Mouse (Mus musculus) stomach, postnatal 0 days (tissue): ENCODE data around the gene Tmem185b. TPM values are rescaled to one million over a fixed set of nuclear protein-coding genes. Genes with fewer than 3 reads are reported as not detected.

Source experiments
- ATAC-seq: fragments of 200-750 bp; cut with Nextera tagmentation; 2 replicates; pipeline ENCODE4 v1.8.0; 2017; ENCODE audit not compliant: low FRiP score, low TSS enrichment
- DNase-seq: peaks from one replicate; pipeline ENCODE4 v3.0.0-alpha.2; 2016; ENCODE audit warnings: low spot score
- H3K27ac ChIP-seq: fragments of 300-500 bp; sonication (generic); replicated peaks from 2 replicates; pipeline ENCODE4 v1.5.1; 2014; ENCODE audit warnings: mild to moderate bottlenecking, control low read depth
- H3K27me3 ChIP-seq: fragments of 300-500 bp; sonication (generic); 2 replicates; pipeline ENCODE4 v1.6.1; 2014; ENCODE audit warnings: low read length; ENCODE audit not compliant: control insufficient read depth, insufficient read depth
- H3K36me3 ChIP-seq: fragments of 300-500 bp; sonication (generic); 2 replicates; pipeline ENCODE4 v1.6.1; 2014; ENCODE audit warnings: low read length, mixed read lengths; ENCODE audit not compliant: control insufficient read depth, insufficient read depth
- H3K4me1 ChIP-seq: fragments of 300-500 bp; sonication (generic); replicated peaks from 2 replicates; pipeline ENCODE4 v1.6.1; 2014; ENCODE audit warnings: antibody characterized with exemption; ENCODE audit not compliant: control insufficient read depth, insufficient read depth
- H3K4me2 ChIP-seq: fragments of 300-500 bp; sonication (generic); replicated peaks from 2 replicates; pipeline ENCODE4 v1.6.1; 2014; ENCODE audit warnings: low read depth, mild to moderate bottlenecking, control low read depth, moderate library complexity
- H3K4me3 ChIP-seq: fragments of 300-500 bp; sonication (generic); 2 replicates; pipeline ENCODE4 v1.5.1; 2014; ENCODE audit warnings: low read depth, low read length, control low read depth
- H3K9ac ChIP-seq: fragments of 300-500 bp; sonication (generic); 2 replicates; pipeline ENCODE4 v1.6.1; 2014; ENCODE audit warnings: mild to moderate bottlenecking, low read length, control low read depth, mixed read lengths
- H3K9me3 ChIP-seq: fragments of 300-500 bp; sonication (generic); 2 replicates; pipeline ENCODE4 v1.6.1; 2016; ENCODE audit warnings: low read length; ENCODE audit not compliant: control insufficient read depth
- CTCF ChIP-seq: IDR thresholded peaks from 2 replicates; pipeline ENCODE4 v1.5.1; 2016; ENCODE audit warnings: antibody characterized with exemption, low read depth, mild to moderate bottlenecking, moderate library complexity
- EP300 ChIP-seq: optimal IDR thresholded peaks from 2 replicates; pipeline ENCODE3; 2016; ENCODE audit warnings: antibody characterized with exemption
- WGBS: fragments of 180-500 bp; shearing (Covaris S2); extraction: QIAGEN DNeasy Blood & Tissue Kit; methylation state at CpG from one replicate; pipeline ENCODE4 v1.1.7; 2014; 5-methylcytosine and 5-hydroxymethylcytosine counted together
- polyA plus RNA-seq: library from polyadenylated mRNA; unstranded; fragments of >200 nt; fragmentation: Nextera tagmentation; extraction: Ambion mirVana; gene quantifications from 2 replicates; pipeline ENCODE4 v1.2.1, GENCODE M21; 2015

The Tmem185b gene
- polyA plus RNA-seq, 1 experiment from 2014 or later, result 12.6 TPM

DNA sequence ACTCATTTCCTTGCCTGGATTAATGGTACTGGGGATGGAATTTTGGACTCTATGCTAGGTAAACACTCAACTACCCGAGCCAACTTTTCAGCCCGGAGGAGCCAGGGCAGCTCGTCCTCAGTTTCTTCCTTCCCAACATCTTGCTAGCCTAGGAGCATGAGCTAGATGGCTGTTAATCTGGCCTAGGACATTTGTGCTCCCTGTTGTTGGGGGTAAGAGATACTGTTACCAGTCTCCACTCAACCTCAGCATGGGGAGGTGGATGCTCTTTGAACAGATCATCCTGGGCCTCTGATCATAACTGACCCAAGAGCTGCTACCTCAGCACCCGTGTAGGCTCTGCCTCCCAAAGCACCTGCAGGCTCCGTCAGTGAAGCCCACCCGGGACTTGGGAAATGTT, 17.4 kb downstream of the Tmem185b start:
- no peak for ATAC-seq
- no peak overlapping the region for H3K4me2 ChIP-seq
- no peak for DNase-seq
- H3K27me3 ChIP-seq, result no peaks in the 10 kb centered on the region
- no peak overlapping the region for H3K9ac ChIP-seq
- H3K9me3 ChIP-seq, result no peaks in the 10 kb centered on the region
- H3K36me3 ChIP-seq, result no peaks in the 10 kb centered on the region
- no peak for TF ChIP-seq CTCF
- TF ChIP-seq EP300, result no peak
- H3K27ac ChIP-seq, result no peak overlapping the region
- WGBS, result 62% methylated on average over 6 of the region's 6 CpGs
- no peaks in the 10 kb centered on the region for H3K4me1 ChIP-seq
- no peak overlapping the region for H3K4me3 ChIP-seq

DNA sequence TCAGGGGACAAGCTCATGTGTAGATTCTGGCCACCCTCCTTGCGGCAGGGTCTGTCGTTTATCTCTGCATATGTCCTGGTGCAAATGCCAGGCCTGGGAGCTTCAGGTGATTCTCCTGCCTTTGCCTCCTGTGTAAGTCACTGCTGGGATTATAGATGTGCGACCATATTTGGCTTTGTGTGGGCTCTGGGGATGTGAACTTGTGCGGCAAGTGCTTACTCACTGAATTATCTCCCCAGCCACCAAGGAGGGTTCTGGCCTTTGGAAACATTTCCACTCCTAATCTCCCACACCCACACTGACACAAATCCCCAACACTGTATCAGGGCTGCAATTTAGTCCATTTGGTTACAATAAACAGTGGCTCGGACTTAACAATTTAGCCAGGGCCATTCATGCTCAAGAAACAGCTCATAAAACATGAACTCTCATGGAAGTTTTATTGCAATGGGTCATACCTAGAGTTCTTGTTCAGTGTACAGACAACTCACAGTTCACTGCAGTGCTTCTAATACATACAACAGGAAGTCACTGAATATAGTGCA, 18.7 kb downstream of the Tmem185b start:
- TF ChIP-seq CTCF (no peak), EP300 (no peak)
- DNase-seq (no peak), ATAC-seq (no peak)
- no peaks in the 10 kb centered on the region for H3K9me3 ChIP-seq
- H3K4me2 ChIP-seq, result no peak overlapping the region
- H3K4me3 ChIP-seq, result no peak overlapping the region
- H3K36me3 ChIP-seq, result no peaks in the 10 kb centered on the region
- no peaks in the 10 kb centered on the region for H3K4me1 ChIP-seq
- 69% methylated on average over 5 of the region's 5 CpGs for WGBS
- no peak overlapping the region for H3K9ac ChIP-seq
- no peak overlapping the region for H3K27ac ChIP-seq
- no peaks in the 10 kb centered on the region for H3K27me3 ChIP-seq

DNA sequence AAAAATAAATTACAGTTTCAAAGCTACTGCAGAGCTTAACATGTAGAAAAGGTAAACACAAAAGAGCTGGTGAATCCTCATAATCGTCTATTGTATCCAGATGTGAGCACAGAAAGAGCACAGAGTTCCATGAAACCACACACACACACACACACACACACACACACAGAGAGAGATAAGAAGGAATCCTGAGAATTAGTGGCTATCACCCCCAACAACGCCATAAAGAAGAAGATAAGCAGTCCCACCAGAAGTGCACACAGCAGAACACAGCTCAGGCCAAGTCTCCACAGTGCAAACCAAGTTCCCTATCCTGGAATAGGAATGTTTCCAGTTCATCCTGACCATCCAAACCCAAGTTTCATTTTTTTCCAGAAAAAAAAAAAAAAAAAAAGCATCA, 19.2 kb downstream of the Tmem185b start:
- WGBS, result 51% methylated on average over 2 of the region's 2 CpGs

DNA sequence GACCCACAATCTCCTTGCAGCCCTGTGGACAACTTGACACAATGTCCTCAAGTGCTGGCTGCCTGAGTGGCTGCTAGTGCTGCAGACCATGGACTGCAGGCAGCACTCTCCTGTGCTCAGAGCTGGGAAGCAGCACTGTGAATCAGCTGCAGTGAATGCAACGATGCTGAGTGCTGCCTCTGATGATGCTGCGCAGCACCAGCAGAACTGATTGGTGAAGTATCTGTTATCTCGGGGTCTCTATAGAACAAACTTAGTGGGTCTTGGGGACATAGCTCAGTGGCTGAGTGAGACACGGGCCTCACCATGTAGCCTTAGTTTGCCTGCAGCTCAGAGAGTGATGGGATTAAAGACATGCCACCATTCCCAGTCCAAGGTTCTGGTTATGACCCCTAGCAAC, 19.7 kb downstream of the Tmem185b start:
- H3K9me3 ChIP-seq, result no peaks in the 10 kb centered on the region
- no peak overlapping the region for H3K27ac ChIP-seq
- H3K4me3 ChIP-seq, result no peak overlapping the region
- DNase-seq, result no peak
- no peak overlapping the region for H3K4me2 ChIP-seq
- 84% methylated on average over 4 of the region's 4 CpGs for WGBS
- H3K9ac ChIP-seq, result no peak overlapping the region
- H3K36me3 ChIP-seq, result no peaks in the 10 kb centered on the region
- no peak for ATAC-seq
- H3K4me1 ChIP-seq, result no peaks in the 10 kb centered on the region
- no peaks in the 10 kb centered on the region for H3K27me3 ChIP-seq
- TF ChIP-seq EP300, result no peak
- TF ChIP-seq CTCF, result no peak

More for the DNA sequence above, 19.2 kb downstream of the Tmem185b start:
- Histone ChIP-seq H3K4me3 (no peak overlapping the region), H3K27ac (no peak overlapping the region), H3K27me3 (no peaks in the 10 kb centered on the region), H3K9ac (no peak overlapping the region), H3K36me3 (no peaks in the 10 kb centered on the region), H3K4me2 (no peak overlapping the region), H3K4me1 (no peaks in the 10 kb centered on the region), H3K9me3 (no peaks in the 10 kb centered on the region)
- ATAC-seq, result no peak
- TF ChIP-seq EP300 (no peak), CTCF (no peak)
- DNase-seq, result no peak

DNA sequence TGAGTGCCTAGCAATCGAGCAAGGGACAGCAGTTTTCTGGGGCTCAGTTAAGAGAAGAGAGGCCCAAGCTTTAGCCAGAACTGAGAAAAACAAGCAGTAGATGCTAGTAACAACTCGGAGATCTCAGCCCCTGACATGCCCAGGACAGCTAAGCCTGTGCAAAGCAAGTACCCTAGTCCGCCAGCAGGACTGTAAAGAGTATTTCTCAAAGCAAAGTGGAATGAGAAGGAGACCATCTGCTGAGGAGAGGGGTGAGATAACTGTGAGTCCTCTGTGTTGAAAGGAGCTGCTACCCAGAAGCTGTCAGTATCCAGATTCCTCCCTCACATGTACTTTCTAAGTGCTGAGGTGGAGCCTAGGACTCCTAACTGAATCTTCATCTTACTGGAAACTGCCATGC, 20.5 kb downstream of the Tmem185b start:
- H3K9ac ChIP-seq, result no peak overlapping the region
- H3K4me2 ChIP-seq, result no peak overlapping the region
- TF ChIP-seq CTCF, result no peak
- TF ChIP-seq EP300, result no peak
- H3K36me3 ChIP-seq, result no peaks in the 10 kb centered on the region
- no peak overlapping the region for H3K27ac ChIP-seq
- no peak for DNase-seq
- no peaks in the 10 kb centered on the region for H3K9me3 ChIP-seq
- H3K27me3 ChIP-seq, result no peaks in the 10 kb centered on the region
- H3K4me3 ChIP-seq, result no peak overlapping the region
- no peak for ATAC-seq
- no peaks in the 10 kb centered on the region for H3K4me1 ChIP-seq
- 77% methylated on average over 3 of the region's 3 CpGs for whole genome bisulfite sequencing

DNA sequence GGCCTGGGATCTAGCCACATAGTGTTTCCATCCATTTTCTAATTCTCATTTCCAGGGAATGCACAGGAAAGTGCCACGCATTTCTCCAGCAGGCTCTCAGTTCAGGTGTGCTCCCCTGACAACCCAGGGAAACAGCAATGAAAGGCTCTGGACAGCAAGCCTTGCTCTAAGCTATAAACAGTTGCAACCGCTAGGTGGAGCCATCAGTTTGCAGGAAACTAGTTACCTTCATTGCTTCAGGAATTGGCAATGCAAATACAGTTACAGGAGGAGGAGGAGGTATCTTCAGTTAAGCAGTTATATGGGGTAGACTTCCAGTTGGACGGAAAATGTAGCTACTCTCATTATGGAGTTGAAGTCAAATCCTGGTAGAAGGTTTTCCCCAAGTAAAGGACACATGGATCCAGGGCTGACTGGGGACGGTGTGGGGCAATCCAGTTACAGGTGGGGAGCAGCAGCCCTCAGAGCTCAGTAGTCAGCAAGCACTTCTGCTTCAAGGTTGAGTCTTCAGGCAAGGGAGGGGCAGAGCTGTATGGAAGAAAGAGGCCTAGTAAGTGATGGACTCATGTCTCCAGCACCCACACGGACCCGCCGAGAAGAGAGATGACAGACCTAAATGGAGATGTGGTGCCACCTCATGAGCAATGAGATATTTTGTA, 22.8 kb downstream of the Tmem185b start:
- no peak overlapping the region for H3K4me3 ChIP-seq
- 66% methylated on average over 7 of the region's 7 CpGs for WGBS
- ATAC-seq (peak; percentile 75), DNase-seq (peak; percentile 76)
- TF ChIP-seq CTCF, result peak; percentile 98
- no peak for TF ChIP-seq EP300
- no peaks in the 10 kb centered on the region for H3K27me3 ChIP-seq
- no peaks in the 10 kb centered on the region for H3K36me3 ChIP-seq
- H3K4me2 ChIP-seq, result no peak overlapping the region
- H3K4me1 ChIP-seq, result no peaks in the 10 kb centered on the region
- no peaks in the 10 kb centered on the region for H3K9me3 ChIP-seq
- no peak overlapping the region for H3K27ac ChIP-seq
- H3K9ac ChIP-seq, result no peak overlapping the region
